Mouse (Mus musculus) midbrain, embryonic 10.5 days (tissue): ENCODE data around the gene Zswim3. TPM values are rescaled to one million over a fixed set of nuclear protein-coding genes. Genes with fewer than 3 reads are reported as not detected.

Experiments used
- DNase-seq: peaks from one replicate; pipeline ENCODE4 v3.0.0-alpha.2; 2017; ENCODE audit warnings: low spot score
- H3K27ac ChIP-seq: fragments of 300-500 bp; sonication (generic); replicated peaks from 2 replicates; pipeline ENCODE4 v1.5.1; 2016; ENCODE audit warnings: mild to moderate bottlenecking
- H3K27me3 ChIP-seq: fragments of 300-500 bp; sonication (generic); 2 replicates; pipeline ENCODE4 v1.6.1; 2016; ENCODE audit warnings: low read depth, mild to moderate bottlenecking; ENCODE audit not compliant: poor library complexity, severe bottlenecking
- H3K36me3 ChIP-seq: fragments of 300-500 bp; sonication (generic); 2 replicates; pipeline ENCODE4 v1.6.1; 2016; ENCODE audit warnings: mild to moderate bottlenecking, moderate library complexity
- H3K4me1 ChIP-seq: fragments of 300-500 bp; sonication (generic); 2 replicates; pipeline ENCODE4 v1.6.1; 2016
- H3K4me3 ChIP-seq: fragments of 300-500 bp; sonication (generic); 2 replicates; pipeline ENCODE4 v1.5.1; 2016; ENCODE audit warnings: mild to moderate bottlenecking, moderate library complexity
- H3K9me3 ChIP-seq: fragments of 300-500 bp; sonication (generic); replicated peaks from 2 replicates; pipeline ENCODE4 v1.6.1; 2016; ENCODE audit warnings: mild to moderate bottlenecking
- WGBS: fragments of 180-500 bp; shearing (Covaris S2); methylation state at CpG from one replicate; pipeline ENCODE4 v1.1.7; 2016; 5-methylcytosine and 5-hydroxymethylcytosine counted together
- polyA plus RNA-seq: library from polyadenylated mRNA; unstranded; fragments of >200 nt; fragmentation: Nextera tagmentation; extraction: Ambion mirVana; gene quantifications from 2 replicates; pipeline ENCODE4 v1.2.1, GENCODE M21; 2016

The Zswim3 gene
- polyA plus RNA-seq, 1 experiment from 2014 or later, result 9.7 TPM

DNA sequence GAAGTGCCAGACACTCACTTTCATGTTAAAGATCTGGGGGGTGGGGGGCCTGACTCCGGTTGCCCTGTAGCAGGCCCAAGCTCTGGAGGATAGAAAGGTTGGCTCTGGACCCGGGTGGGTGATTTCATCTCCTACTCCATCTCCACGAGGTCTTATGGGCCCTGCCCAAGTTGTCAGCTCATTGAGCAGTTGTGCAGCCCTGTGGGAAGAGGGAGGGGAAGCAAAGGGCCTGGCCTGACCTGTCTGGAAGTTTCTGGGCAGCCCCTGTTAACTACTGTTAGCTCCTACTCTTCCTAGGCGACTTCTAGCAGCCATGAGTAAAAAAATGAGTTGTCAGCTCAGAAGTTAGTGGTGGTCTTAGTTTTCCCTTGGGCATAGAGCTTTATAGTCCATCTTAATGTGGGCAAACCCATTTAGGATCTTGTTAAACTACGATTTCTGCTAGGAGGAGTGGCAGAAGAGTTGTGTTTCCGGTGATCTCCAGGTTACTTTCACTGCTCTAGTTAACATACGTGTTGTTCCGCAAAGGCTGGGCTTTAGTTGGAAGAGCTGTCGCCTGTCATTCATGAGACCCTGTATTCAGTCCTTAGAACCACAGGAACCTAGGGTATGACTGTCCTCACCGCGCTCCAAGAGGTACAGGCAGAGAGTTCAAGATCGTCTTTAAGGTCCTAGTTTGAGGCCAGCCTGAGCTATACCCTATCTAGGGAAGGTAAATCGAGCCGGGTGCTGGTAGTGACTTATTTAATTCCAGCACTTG lies 31.5 kb upstream of the Zswim3 start:
- H3K9me3 ChIP-seq, result no peaks in the 10 kb centered on the region
- no peaks in the 10 kb centered on the region for H3K27me3 ChIP-seq
- 83% methylated on average over 14 of the region's 14 CpGs for WGBS
- no peak for DNase-seq
- no peak overlapping the region for H3K27ac ChIP-seq
- peaks cover 26% of the 10 kb centered on the region for H3K4me1 ChIP-seq
- H3K4me3 ChIP-seq, result no peak overlapping the region
- H3K36me3 ChIP-seq, result peaks cover 31% of the 10 kb centered on the region

DNA sequence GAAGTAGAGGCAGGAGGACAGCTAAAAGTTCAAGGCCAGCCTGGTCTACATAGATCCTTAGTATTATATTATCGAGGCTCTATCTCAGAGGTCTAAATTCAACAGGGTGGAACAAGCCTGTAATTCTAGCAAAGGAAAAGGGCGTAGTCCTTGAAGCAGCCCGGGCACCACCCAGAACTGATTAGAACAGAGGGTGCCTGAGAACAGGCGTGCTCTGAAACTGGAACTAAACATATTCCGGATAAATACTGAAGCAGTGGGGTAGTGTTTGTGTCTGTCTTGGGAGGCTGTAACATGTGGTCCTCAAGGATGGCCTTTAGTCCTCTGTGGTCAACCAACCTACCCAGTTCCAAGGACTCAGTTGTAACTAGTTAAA lies 30.9 kb upstream of the Zswim3 start:
- H3K36me3 ChIP-seq, result peaks cover 30% of the 10 kb centered on the region
- H3K27ac ChIP-seq, result no peak overlapping the region
- WGBS, result 89% methylated on average over 5 of the region's 5 CpGs

DNA sequence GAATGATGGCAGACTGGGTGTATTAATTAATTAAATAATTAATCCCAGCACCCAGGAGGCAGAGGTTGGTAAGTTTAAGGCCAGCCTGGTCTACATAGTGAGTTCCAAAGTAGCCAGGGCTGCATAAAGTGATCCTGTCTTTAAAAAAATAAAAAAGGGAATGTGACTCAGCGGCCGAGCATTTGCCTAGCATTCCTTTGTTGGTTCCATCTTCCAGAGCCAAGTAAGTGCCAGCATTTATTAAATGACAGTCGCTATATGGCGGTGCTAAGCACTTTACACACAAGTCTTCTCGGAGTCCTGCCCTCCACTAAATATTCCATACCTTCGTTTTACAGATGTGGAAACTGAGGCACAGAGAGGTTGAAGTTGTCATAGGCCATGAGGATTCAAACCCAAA lies 28.8 kb upstream of the Zswim3 start:
- no peak overlapping the region for H3K27ac ChIP-seq
- WGBS, result 90% methylated on average over 6 of the region's 6 CpGs
- DNase-seq, result no peak
- H3K36me3 ChIP-seq, result peaks cover 24% of the 10 kb centered on the region
- H3K4me3 ChIP-seq, result no peak overlapping the region
- H3K4me1 ChIP-seq, result peaks cover 13% of the 10 kb centered on the region
- no peaks in the 10 kb centered on the region for H3K9me3 ChIP-seq
- no peaks in the 10 kb centered on the region for H3K27me3 ChIP-seq

More for the DNA sequence above, 30.9 kb upstream of the Zswim3 start:
- H3K9me3 ChIP-seq, result no peaks in the 10 kb centered on the region
- no peak overlapping the region for H3K4me3 ChIP-seq
- DNase-seq, result no peak
- peaks cover 26% of the 10 kb centered on the region for H3K4me1 ChIP-seq
- H3K27me3 ChIP-seq, result no peaks in the 10 kb centered on the region

DNA sequence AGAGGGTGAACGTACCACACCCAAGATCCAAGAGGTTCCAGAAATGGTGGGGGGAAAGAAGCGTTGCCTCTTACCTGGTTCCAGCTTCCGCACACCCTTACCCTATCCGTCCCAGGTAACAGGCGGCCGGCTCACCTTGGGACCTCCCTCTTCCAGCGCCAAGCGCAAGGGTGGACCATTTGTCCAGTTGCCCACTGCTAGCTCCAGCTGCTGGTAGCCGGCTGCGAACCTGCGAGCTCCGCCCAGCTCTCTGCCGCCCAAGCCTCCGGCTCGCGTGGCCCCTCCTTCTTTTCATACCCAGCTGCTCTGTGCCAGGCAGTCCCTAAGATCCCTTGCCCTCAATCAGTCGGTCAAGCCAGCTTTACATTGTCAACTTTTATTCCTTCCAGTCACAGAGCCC lies 28.1 kb upstream of the Zswim3 start:
- no peak overlapping the region for H3K27ac ChIP-seq
- no peaks in the 10 kb centered on the region for H3K27me3 ChIP-seq
- WGBS, result 64% methylated on average over 17 of the region's 17 CpGs
- no peaks in the 10 kb centered on the region for H3K9me3 ChIP-seq
- H3K36me3 ChIP-seq, result peaks cover 17% of the 10 kb centered on the region
- H3K4me3 ChIP-seq, result no peak overlapping the region
- DNase-seq, result no peak
- H3K4me1 ChIP-seq, result peaks cover 6% of the 10 kb centered on the region

GRCm38 (mm10) chr2:164777246-164778014 lies 27.5 kb upstream of the Zswim3 start:
- no peaks in the 10 kb centered on the region for H3K27me3 ChIP-seq
- H3K4me1 ChIP-seq, result no peaks in the 10 kb centered on the region; the same call in 1 of the 2 replicates
- no peak for DNase-seq
- no peak overlapping the region for H3K4me3 ChIP-seq
- 86% methylated on average over 30 of the region's 30 CpGs for WGBS
- H3K36me3 ChIP-seq, result peaks cover 11% of the 10 kb centered on the region
- H3K9me3 ChIP-seq, result no peaks in the 10 kb centered on the region
- no peak overlapping the region for H3K27ac ChIP-seq

DNA sequence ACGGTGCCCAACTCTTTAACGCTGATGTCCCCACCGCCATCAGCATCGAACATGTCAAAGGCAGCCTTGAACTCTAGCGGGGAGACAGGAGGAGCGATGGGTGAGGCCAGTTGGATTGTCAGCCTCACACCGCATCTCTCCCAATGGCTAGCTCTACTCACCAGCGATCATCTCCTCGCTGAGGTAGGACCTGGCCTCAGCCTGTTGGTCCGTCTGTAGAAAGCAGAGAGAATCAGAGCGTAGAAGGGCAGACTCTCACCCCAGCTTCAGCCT lies 26.9 kb upstream of the Zswim3 start:
- no peaks in the 10 kb centered on the region for H3K27me3 ChIP-seq
- no peak overlapping the region for H3K27ac ChIP-seq
- H3K9me3 ChIP-seq, result no peaks in the 10 kb centered on the region
- no peak overlapping the region for H3K4me3 ChIP-seq
- no peak for DNase-seq
- H3K36me3 ChIP-seq, result peaks cover 6% of the 10 kb centered on the region
- H3K4me1 ChIP-seq, result no peaks in the 10 kb centered on the region; the same call in 1 of the 2 replicates
- 94% methylated on average over 11 of the region's 11 CpGs for WGBS

- WGBS, result 88% methylated on average over 7 of the region's 7 CpGs
- H3K36me3 ChIP-seq, result no peaks in the 10 kb centered on the region
- no peaks in the 10 kb centered on the region for H3K27me3 ChIP-seq
- H3K4me1 ChIP-seq, result no peaks in the 10 kb centered on the region
- H3K27ac ChIP-seq, result no peak overlapping the region
- DNase-seq, result no peak
- H3K4me3 ChIP-seq, result no peak overlapping the region
- H3K9me3 ChIP-seq, result no peaks in the 10 kb centered on the region
Observed at GRCm38 (mm10) chr2:164778809-164779208, 26.1 kb upstream of the Zswim3 start.

GRCm38 (mm10) chr2:164779481-164780086 lies 25.3 kb upstream of the Zswim3 start, which contains the start of gene Tnnc2:
Tnnc2 (minus strand) TSS chr2:164779967.
- no peak for DNase-seq
- WGBS, result 72% methylated on average over 8 of the region's 8 CpGs
- peaks cover 2% of the 10 kb centered on the region; the same call in 1 of the 2 replicates for H3K27me3 ChIP-seq
- no peaks in the 10 kb centered on the region for H3K9me3 ChIP-seq
- H3K27ac ChIP-seq, result no peak within 1 kb of the TSS
- no peak within 1 kb of the TSS for H3K4me3 ChIP-seq
- peaks cover under 1% of the 10 kb centered on the region for H3K4me1 ChIP-seq
- no peaks in the 10 kb centered on the region for H3K36me3 ChIP-seq

DNA sequence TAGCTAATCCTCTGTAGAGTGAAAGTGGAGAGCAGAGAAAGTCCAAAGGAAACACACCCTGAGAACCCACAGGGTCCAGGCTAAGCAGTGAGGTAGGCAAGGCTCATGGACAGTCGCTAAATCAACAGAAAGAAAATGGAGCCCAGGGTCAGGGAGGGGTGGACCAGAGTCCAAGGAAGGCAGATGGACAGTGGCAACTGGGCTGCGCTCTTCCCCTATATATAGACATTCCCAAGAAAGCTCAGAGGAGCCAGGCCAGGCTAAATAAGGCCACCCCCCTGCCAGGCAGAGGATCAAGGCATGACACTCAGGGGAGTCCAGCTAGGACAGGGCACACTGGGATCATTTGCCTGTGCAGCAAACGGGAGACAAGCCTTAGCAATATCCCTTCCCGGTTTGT lies 23.0 kb upstream of the Zswim3 start:
- no peak for DNase-seq
- H3K4me3 ChIP-seq, result no peak overlapping the region
- no peak overlapping the region for H3K27ac ChIP-seq
- peaks cover 23% of the 10 kb centered on the region for H3K4me1 ChIP-seq
- H3K27me3 ChIP-seq, result peaks cover 10% of the 10 kb centered on the region; the same call in 1 of the 2 replicates
- no peaks in the 10 kb centered on the region for H3K9me3 ChIP-seq
- no peaks in the 10 kb centered on the region for H3K36me3 ChIP-seq
- 75% methylated on average over 4 of the region's 4 CpGs for WGBS

GRCm38 (mm10) chr2:164783926-164784581 lies 20.8 kb upstream of the Zswim3 start:
- Histone ChIP-seq H3K9me3 (no peaks in the 10 kb centered on the region), H3K27me3 (peaks cover 13% of the 10 kb centered on the region; the same call in 1 of the 2 replicates), H3K4me1 (peaks cover 34% of the 10 kb centered on the region), H3K4me3 (no peak overlapping the region), H3K27ac (no peak overlapping the region), H3K36me3 (peaks cover 9% of the 10 kb centered on the region)
- WGBS, result 75% methylated on average over 7 of the region's 7 CpGs
- no peak for DNase-seq

GRCm38 (mm10) chr2:164784869-164785420 lies 20.0 kb upstream of the Zswim3 start:
- H3K27ac ChIP-seq, result peak overlapping the region; percentile 88

More at GRCm38 (mm10) chr2:164784869-164785420, 20.0 kb upstream of the Zswim3 start:
- Histone ChIP-seq H3K36me3 (peaks cover 14% of the 10 kb centered on the region), H3K9me3 (no peaks in the 10 kb centered on the region), H3K4me3 (peak overlapping the region; percentile 77), H3K27me3 (peaks cover 13% of the 10 kb centered on the region; the same call in 1 of the 2 replicates), H3K4me1 (peaks cover 34% of the 10 kb centered on the region)
- 20% methylated on average over 7 of the region's 7 CpGs for WGBS
- DNase-seq, result no peak
